Mouse (Mus musculus): ENCODE measurements around the gene Rtn1.

DNA sequence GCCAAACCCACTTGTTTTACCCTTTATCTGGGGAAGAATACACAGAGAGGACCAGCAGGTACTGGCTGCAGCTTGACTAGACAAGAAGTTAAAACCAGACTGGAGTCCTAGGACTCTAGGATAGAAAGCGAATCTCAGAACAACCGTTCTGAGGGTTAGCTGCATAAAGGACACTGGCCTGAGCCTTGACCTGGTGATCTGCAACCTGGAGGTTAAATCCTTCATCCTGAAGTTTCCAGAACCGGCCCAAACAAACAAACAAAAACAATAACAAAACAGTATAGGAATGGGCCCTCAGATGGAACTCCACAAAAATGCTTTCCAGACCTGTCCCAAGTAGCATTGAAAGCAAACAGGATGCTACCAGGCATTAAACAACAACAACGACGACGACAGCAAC lies at the start of gene Rtn1:
- no peak for TF ChIP-seq POLR2A (IDR thresholded peaks at IDR 0.05; ENCODE audit: low read depth, low read length)
- TF ChIP-seq CTCF (IDR thresholded peaks at IDR 0.05; ENCODE audit: extremely low read depth, insufficient read depth, insufficient read length, insufficient replicate concordance): no peak

Measured in spleen, adult 2 months (tissue).